Mouse (Mus musculus) megakaryocyte-erythroid progenitor cell, adult 5-6 weeks (primary cell): ENCODE data around the gene Zap70. TPM values are rescaled to one million over a fixed set of nuclear protein-coding genes. Genes with fewer than 3 reads are reported as not detected.

Experiments
- ATAC-seq: replicated peaks from 2 replicates; pipeline ENCODE4 v1.8.0; 2016; ENCODE audit warnings: mild to moderate bottlenecking, inconsistent platforms; ENCODE audit not compliant: severe bottlenecking, poor library complexity, low FRiP score, low TSS enrichment
- total RNA-seq, 2 experiments: library from RNA; stranded (forward) in 1 of 2; stranded (reverse) in 1 of 2; fragments of 200-1000, 215-1000 nt in 1 of 2; fragments of >200 nt in 1 of 2; fragmentation: Nextera tagmentation in 1 of 2; gene quantifications; 2 replicates each; pipeline ENCODE4 v1.2.3; 2014 to 2017

The Zap70 gene
- total RNA-seq, 2 experiments from 2014 or later, result 1.3 to 3.9 TPM

- ATAC-seq, result no peak
Measured at GRCm38 (mm10) chr1:36769951-36770350, 8.4 kb downstream of the Zap70 start.

GRCm38 (mm10) chr1:36770998-36771397 lies 9.4 kb downstream of the Zap70 start:
- ATAC-seq, result no peak; the same call in 1 of the 2 replicates

- ATAC-seq, result no peak
Measured at GRCm38 (mm10) chr1:36772198-36772934, 10.8 kb downstream of the Zap70 start.

- no peak for ATAC-seq
Measured at GRCm38 (mm10) chr1:36780793-36781192, 19.2 kb downstream of the Zap70 start.

GRCm38 (mm10) chr1:36782476-36782875 lies 20.9 kb downstream of the Zap70 start:
- no peak for ATAC-seq

- peak; percentile 75 for ATAC-seq
Measured at GRCm38 (mm10) chr1:36784365-36785134, 23.0 kb downstream of the Zap70 start.

GRCm38 (mm10) chr1:36785238-36785641 lies 23.6 kb downstream of the Zap70 start:
- peak; percentile 23; the same call in 1 of the 2 replicates for ATAC-seq

- ATAC-seq, result no peak
Measured at GRCm38 (mm10) chr1:36786377-36786776, 24.8 kb downstream of the Zap70 start.

GRCm38 (mm10) chr1:36789416-36789815 lies 27.8 kb downstream of the Zap70 start:
- ATAC-seq, result no peak

GRCm38 (mm10) chr1:36796711-36797110 lies 35.1 kb downstream of the Zap70 start:
- no peak for ATAC-seq

- ATAC-seq, result no peak
Measured at GRCm38 (mm10) chr1:36797481-36797880, 35.9 kb downstream of the Zap70 start.

- no peak for ATAC-seq
Measured at GRCm38 (mm10) chr1:36800379-36801011, 38.9 kb downstream of the Zap70 start.

- no peak for ATAC-seq
Measured at GRCm38 (mm10) chr1:36804259-36804658, 42.7 kb downstream of the Zap70 start.

- ATAC-seq, result no peak
Measured at GRCm38 (mm10) chr1:36804833-36805232, 43.2 kb downstream of the Zap70 start.

- no peak for ATAC-seq
Measured at GRCm38 (mm10) chr1:36806181-36806905, 44.7 kb downstream of the Zap70 start.

GRCm38 (mm10) chr1:36807086-36807485 lies 45.5 kb downstream of the Zap70 start:
- no peak for ATAC-seq

- no peak for ATAC-seq
Measured at GRCm38 (mm10) chr1:36807782-36808565, 46.4 kb downstream of the Zap70 start.

GRCm38 (mm10) chr1:36811806-36812205 lies 50.2 kb downstream of the Zap70 start:
- no peak for ATAC-seq

- peak; percentile 92 for ATAC-seq
Measured at GRCm38 (mm10) chr1:36813415-36813814, 51.8 kb downstream of the Zap70 start.
